Mouse (Mus musculus): Measurements from ENCODE around the gene Slit3. TPM values are rescaled to one million over a fixed set of nuclear protein-coding genes. Genes with fewer than 3 reads are reported as not detected.

Slit3 gene
- polyA plus RNA-seq, 1 experiment: 6.6 TPM

DNA sequence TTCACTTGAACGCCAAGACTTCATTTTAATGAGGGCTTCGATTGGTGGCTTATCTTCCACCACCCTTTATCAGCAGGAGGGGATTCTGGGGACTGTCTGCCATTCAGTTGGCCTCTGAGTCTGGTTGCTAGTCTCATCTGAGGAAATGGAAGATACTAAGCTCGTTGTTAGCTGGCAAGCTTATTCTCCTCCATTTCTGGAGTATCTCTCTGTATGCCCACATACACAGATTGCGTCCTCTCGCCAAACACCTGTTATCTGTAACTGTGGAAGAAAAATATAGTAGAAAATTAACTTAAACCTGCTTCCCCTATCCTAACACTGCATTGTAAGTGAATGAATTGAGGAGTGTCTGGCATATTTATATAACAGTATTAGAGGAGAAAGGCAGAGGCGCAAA, 240.0 kb downstream of the Slit3 start:
- 67% methylated on average over 6 of the region's 6 CpGs for WGBS
- Histone ChIP-seq H3K4me3 (ENCODE audit: low read depth, low read length) (no peak overlapping the region), H3K27me3 (ENCODE audit: control insufficient read depth, insufficient read depth, low read length) (no peaks in the 10 kb centered on the region), H3K4me1 (ENCODE audit: control insufficient read depth, insufficient read depth, insufficient read length, low read length) (no peaks in the 10 kb centered on the region), H3K27ac (ENCODE audit: insufficient read depth, low read depth, low read length) (no peak overlapping the region), H3K36me3 (ENCODE audit: control insufficient read depth, insufficient read depth, low read length) (no peaks in the 10 kb centered on the region)
- TF ChIP-seq POLR2A (IDR thresholded peaks at IDR 0.05; ENCODE audit: low read depth, low read length): no peak
- TF ChIP-seq CTCF (IDR thresholded peaks at IDR 0.05; ENCODE audit: extremely low read depth, insufficient read length, insufficient replicate concordance, low read depth, low read length): no peak

DNA sequence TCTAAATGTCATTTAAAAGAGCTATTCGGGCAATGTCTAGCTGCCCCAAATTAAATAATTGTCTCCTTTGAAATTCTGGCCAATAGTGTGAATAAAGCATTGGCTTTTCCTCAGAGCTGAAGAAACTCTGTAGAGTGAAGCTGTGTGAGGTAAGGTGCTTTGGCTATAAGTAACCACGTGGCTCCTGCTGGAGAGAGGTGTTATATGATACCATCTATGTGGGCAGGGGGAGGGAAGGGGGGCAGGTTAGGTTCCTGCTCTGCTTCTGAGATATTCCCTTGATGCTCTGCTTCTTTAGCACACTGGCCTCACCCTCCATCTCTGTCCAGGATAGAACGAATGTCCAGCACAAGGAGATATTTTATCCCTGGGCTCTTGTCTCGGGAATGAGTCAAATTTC, 242.0 kb downstream of the Slit3 start:
- TF ChIP-seq CTCF (IDR thresholded peaks at IDR 0.05; ENCODE audit: extremely low read depth, insufficient read length, insufficient replicate concordance, low read depth, low read length): no peak
- TF ChIP-seq POLR2A (IDR thresholded peaks at IDR 0.05; ENCODE audit: low read depth, low read length): no peak
- Histone ChIP-seq H3K27me3 (ENCODE audit: control insufficient read depth, insufficient read depth, low read length) (no peaks in the 10 kb centered on the region), H3K4me1 (ENCODE audit: control insufficient read depth, insufficient read depth, insufficient read length, low read length) (no peaks in the 10 kb centered on the region), H3K4me3 (ENCODE audit: low read depth, low read length) (no peak overlapping the region), H3K36me3 (ENCODE audit: control insufficient read depth, insufficient read depth, low read length) (no peaks in the 10 kb centered on the region), H3K27ac (ENCODE audit: insufficient read depth, low read depth, low read length) (no peak overlapping the region)
- WGBS: 71% methylated on average over 4 of the region's 4 CpGs

DNA sequence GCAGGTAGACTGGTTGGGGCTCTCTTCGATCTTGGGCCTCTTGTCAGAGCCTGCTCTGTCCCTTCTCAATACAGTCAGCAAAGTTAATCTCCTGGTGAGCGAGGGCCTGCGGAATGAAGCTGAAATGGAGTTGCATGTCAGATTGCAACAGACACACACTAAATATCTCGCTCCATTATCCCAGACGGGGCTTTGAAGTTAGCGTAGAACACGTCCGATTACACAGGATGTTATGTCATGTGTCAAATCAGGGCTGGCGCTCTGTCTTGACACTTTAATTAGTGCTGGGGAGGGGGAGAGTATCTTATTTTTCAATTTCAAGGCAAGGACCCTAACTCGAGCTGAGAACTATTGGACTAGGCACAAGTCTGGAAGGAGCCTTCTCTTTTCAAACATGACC, 243.4 kb downstream of the Slit3 start:
- 81% methylated on average over 10 of the region's 10 CpGs for WGBS
- Histone ChIP-seq H3K36me3 (ENCODE audit: control insufficient read depth, insufficient read depth, low read length) (no peaks in the 10 kb centered on the region), H3K4me1 (ENCODE audit: control insufficient read depth, insufficient read depth, insufficient read length, low read length) (no peaks in the 10 kb centered on the region), H3K4me3 (ENCODE audit: low read depth, low read length) (no peak overlapping the region), H3K27ac (ENCODE audit: insufficient read depth, low read depth, low read length) (no peak overlapping the region), H3K27me3 (ENCODE audit: control insufficient read depth, insufficient read depth, low read length) (no peaks in the 10 kb centered on the region)
- TF ChIP-seq POLR2A (IDR thresholded peaks at IDR 0.05; ENCODE audit: low read depth, low read length) (no peak), CTCF (IDR thresholded peaks at IDR 0.05; ENCODE audit: extremely low read depth, insufficient read length, insufficient replicate concordance, low read depth, low read length) (no peak)

DNA sequence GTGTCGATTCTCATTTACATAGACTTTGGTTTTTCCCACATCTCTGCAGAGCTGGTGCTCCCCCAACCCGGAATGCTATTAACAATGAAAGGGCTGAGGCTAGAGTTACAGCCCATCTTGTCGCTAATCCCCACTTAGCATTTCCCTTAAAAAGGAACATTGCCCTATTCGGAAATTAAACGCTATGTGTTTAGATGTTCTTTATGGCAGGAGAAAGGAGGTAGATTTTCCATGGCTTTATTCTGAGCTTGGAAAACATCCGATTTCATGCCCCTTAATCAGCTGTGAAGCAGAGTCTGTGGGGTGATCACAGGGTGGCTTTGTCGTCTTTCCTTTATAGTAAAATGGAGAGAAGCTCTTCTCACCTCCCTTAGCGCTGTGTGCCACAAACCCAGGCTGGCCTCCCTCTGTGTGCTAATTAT, 244.5 kb downstream of the Slit3 start:
- no peak overlapping the region for H3K27ac ChIP-seq (ENCODE audit: insufficient read depth, low read depth, low read length)
- H3K4me1 ChIP-seq (ENCODE audit: control insufficient read depth, insufficient read depth, insufficient read length, low read length): no peaks in the 10 kb centered on the region
- no peaks in the 10 kb centered on the region for H3K36me3 ChIP-seq (ENCODE audit: control insufficient read depth, insufficient read depth, low read length)
- WGBS: 27% methylated on average over 8 of the region's 8 CpGs
- TF ChIP-seq POLR2A (IDR thresholded peaks at IDR 0.05; ENCODE audit: low read depth, low read length) (no peak), CTCF (IDR thresholded peaks at IDR 0.05; ENCODE audit: extremely low read depth, insufficient read length, insufficient replicate concordance, low read depth, low read length) (no peak)
- no peaks in the 10 kb centered on the region for H3K27me3 ChIP-seq (ENCODE audit: control insufficient read depth, insufficient read depth, low read length)
- H3K4me3 ChIP-seq (ENCODE audit: low read depth, low read length): no peak overlapping the region

DNA sequence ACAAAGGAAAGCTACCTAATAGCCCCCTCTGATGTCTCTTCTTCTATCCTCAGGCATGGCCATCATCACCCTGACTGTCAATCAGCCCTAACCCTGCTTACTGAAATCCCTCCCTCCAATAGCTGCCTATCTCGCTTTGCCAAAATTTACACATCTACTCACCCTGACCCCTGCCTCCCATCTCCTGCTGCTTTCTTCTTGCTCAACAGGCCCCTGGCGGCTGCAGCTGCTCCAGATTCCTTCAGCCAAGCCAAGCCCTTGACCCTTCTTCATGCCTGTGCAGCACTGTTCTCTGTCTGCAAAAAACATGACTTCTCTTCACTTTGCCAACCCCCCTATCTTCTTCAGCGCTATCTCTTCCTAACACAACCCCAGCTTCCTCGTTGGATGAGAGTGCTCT, 245.6 kb downstream of the Slit3 start:
- TF ChIP-seq CTCF (IDR thresholded peaks at IDR 0.05; ENCODE audit: extremely low read depth, insufficient read length, insufficient replicate concordance, low read depth, low read length): no peak
- no peak for TF ChIP-seq POLR2A (IDR thresholded peaks at IDR 0.05; ENCODE audit: low read depth, low read length)
- Histone ChIP-seq H3K4me1 (ENCODE audit: control insufficient read depth, insufficient read depth, insufficient read length, low read length) (no peaks in the 10 kb centered on the region), H3K4me3 (ENCODE audit: low read depth, low read length) (no peak overlapping the region), H3K27me3 (ENCODE audit: control insufficient read depth, insufficient read depth, low read length) (no peaks in the 10 kb centered on the region), H3K27ac (ENCODE audit: insufficient read depth, low read depth, low read length) (no peak overlapping the region), H3K36me3 (ENCODE audit: control insufficient read depth, insufficient read depth, low read length) (no peaks in the 10 kb centered on the region)
- WGBS: 73% methylated on average over 4 of the region's 4 CpGs

DNA sequence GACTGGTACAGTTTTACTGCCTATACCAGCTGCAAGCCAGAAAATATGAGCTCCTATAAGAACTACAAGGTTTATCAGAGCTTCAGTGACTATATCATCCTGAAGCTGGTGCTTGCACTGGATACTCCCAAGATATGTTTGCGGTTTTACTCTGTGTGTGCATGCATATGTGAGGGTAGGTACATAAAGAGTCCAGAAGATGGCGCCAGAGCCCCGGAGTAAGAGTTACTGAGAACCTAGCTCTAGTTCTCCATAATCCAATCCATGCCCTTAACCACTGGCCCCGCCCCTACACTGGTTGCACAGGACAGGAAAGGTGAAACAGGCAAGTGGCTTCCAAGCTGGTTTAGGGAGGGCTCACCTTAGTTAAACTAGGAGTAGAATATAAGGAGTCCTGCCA, 246.2 kb downstream of the Slit3 start:
- 82% methylated on average over 4 of the region's 4 CpGs for WGBS
- no peaks in the 10 kb centered on the region for H3K4me1 ChIP-seq (ENCODE audit: control insufficient read depth, insufficient read depth, insufficient read length, low read length)
- H3K4me3 ChIP-seq (ENCODE audit: low read depth, low read length): no peak overlapping the region
- no peaks in the 10 kb centered on the region for H3K27me3 ChIP-seq (ENCODE audit: control insufficient read depth, insufficient read depth, low read length)
- H3K36me3 ChIP-seq (ENCODE audit: control insufficient read depth, insufficient read depth, low read length): no peaks in the 10 kb centered on the region
- TF ChIP-seq POLR2A (IDR thresholded peaks at IDR 0.05; ENCODE audit: low read depth, low read length): no peak
- no peak for TF ChIP-seq CTCF (IDR thresholded peaks at IDR 0.05; ENCODE audit: extremely low read depth, insufficient read length, insufficient replicate concordance, low read depth, low read length)
- no peak overlapping the region for H3K27ac ChIP-seq (ENCODE audit: insufficient read depth, low read depth, low read length)

DNA sequence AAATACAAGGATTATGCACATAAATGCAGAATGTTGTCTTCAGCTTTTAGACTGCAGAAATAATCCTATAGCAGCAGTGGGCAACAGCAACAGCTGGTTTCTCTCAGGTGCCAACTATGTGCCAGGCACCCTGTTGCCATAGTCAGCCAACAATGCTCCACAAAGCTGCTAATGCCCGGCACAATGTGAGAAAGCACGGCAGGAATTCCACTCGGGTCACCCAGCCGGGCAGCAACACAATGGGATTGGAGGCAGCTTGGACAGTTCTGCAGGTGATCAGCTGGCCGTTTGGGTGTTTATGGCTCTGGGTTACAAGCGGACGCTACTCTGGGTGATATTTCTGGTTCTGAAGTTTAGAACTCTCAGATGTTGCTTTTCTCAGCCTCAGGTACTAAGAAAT, 248.9 kb downstream of the Slit3 start:
- no peak overlapping the region for H3K4me3 ChIP-seq (ENCODE audit: low read depth, low read length)
- H3K4me1 ChIP-seq (ENCODE audit: control insufficient read depth, insufficient read depth, insufficient read length, low read length): no peaks in the 10 kb centered on the region
- TF ChIP-seq POLR2A (IDR thresholded peaks at IDR 0.05; ENCODE audit: low read depth, low read length) (no peak), CTCF (IDR thresholded peaks at IDR 0.05; ENCODE audit: extremely low read depth, insufficient read length, insufficient replicate concordance, low read depth, low read length) (no peak)
- no peaks in the 10 kb centered on the region for H3K36me3 ChIP-seq (ENCODE audit: control insufficient read depth, insufficient read depth, low read length)
- no peak overlapping the region for H3K27ac ChIP-seq (ENCODE audit: insufficient read depth, low read depth, low read length)
- 39% methylated on average over 7 of the region's 7 CpGs for WGBS
- no peaks in the 10 kb centered on the region for H3K27me3 ChIP-seq (ENCODE audit: control insufficient read depth, insufficient read depth, low read length)

DNA sequence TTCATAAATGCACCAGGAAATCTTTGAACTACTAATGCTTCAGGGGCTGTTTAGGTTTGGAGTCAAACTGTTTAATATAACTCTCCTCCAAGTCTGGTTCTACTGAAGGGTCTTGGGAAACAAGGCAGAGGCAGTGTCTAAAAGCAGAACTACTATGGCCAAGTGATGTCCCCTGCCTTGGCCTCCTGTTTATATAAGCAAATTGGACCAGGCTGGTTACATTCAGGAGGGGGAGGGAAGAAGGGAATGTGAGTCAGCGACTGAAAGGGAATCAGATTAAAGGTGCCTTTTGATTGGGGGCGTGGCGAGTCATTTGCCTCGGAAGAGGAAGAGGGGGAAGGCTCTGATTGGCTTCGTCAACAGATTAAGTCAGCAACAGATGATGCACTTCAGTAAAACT, 249.7 kb downstream of the Slit3 start:
- no peaks in the 10 kb centered on the region for H3K36me3 ChIP-seq (ENCODE audit: control insufficient read depth, insufficient read depth, low read length)
- H3K4me1 ChIP-seq (ENCODE audit: control insufficient read depth, insufficient read depth, insufficient read length, low read length): no peaks in the 10 kb centered on the region
- TF ChIP-seq POLR2A (IDR thresholded peaks at IDR 0.05; ENCODE audit: low read depth, low read length) (no peak), CTCF (IDR thresholded peaks at IDR 0.05; ENCODE audit: extremely low read depth, insufficient read length, insufficient replicate concordance, low read depth, low read length) (no peak)
- H3K4me3 ChIP-seq (ENCODE audit: low read depth, low read length): no peak overlapping the region
- H3K27ac ChIP-seq (ENCODE audit: insufficient read depth, low read depth, low read length): no peak overlapping the region
- H3K27me3 ChIP-seq (ENCODE audit: control insufficient read depth, insufficient read depth, low read length): no peaks in the 10 kb centered on the region
- 11% methylated on average over 5 of the region's 5 CpGs for WGBS
